Mouse (Mus musculus) small intestine, adult 2 months (tissue): ENCODE data around the gene Cbx4.

Experiments used
- CTCF ChIP-seq: fragments of 200-500 bp; IDR thresholded peaks from 2 replicates; pipeline ENCODE4 v1.5.1; 2012; ENCODE audit warnings: low read depth, mild to moderate bottlenecking, control low read depth, inconsistent platforms, low read length, moderate library complexity, mixed read lengths; ENCODE audit not compliant: insufficient replicate concordance, insufficient read length; ENCODE audit errors: extremely low read depth
- POLR2A ChIP-seq: fragments of 200-500 bp; IDR thresholded peaks from 2 replicates; pipeline ENCODE4 v1.6.1; 2012; ENCODE audit warnings: low read depth, mild to moderate bottlenecking, control low read depth, inconsistent platforms, low read length, moderate library complexity

GRCm38 (mm10) chr11:119095441-119095840, 9.4 kb upstream of the Cbx4 start:
- TF ChIP-seq CTCF (no peak), POLR2A (no peak)
